Mouse (Mus musculus): ENCODE results near the gene Dxo. TPM values are rescaled to one million over a fixed set of nuclear protein-coding genes. Genes with fewer than 3 reads are reported as not detected.

Gene Dxo
- polyA plus RNA-seq, 1 experiment from 2014 or later, result 69.4 TPM

DNA sequence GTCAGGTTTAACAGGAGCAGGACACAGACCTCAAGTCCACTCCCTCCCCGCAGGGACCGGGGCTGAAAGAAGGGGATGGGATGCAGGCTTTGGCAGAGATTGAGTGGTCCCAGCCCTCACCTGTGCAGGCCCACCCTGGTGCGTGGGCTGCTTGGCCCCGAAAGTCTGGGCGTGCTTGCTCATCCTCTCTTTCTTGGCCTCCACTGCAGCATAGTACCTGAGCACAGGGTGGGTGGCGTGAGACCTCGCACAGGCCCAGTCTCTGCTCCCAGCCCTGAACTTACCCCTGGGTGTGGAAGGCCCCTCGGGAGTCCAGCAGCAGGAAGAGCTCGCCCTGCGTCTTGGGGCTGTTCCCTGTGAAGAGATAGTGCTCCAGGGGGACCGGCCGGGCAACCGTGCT is 8.1 kb downstream of the Dxo start:
- no peak overlapping the region for H3K9ac ChIP-seq (ENCODE audit: low read length)
- no peak overlapping the region for H3K4me3 ChIP-seq (ENCODE audit: low read depth, low read length)
- H3K4me1 ChIP-seq (ENCODE audit: control insufficient read depth, insufficient read depth, low read length), result peaks cover 4% of the 10 kb centered on the region
- no peak overlapping the region for H3K27ac ChIP-seq (ENCODE audit: low read depth, low read length)
- peaks cover 19% of the 10 kb centered on the region for H3K36me3 ChIP-seq (ENCODE audit: control insufficient read depth, insufficient read depth, low read length)
- no peaks in the 10 kb centered on the region for H3K27me3 ChIP-seq (ENCODE audit: control insufficient read depth, insufficient read depth, low read length)
- DNase-seq (ENCODE audit: low spot score), result no peak
- 94% methylated on average over 13 of the region's 13 CpGs for WGBS
- H3K9me3 ChIP-seq (ENCODE audit: control insufficient read depth, low read length), result no peaks in the 10 kb centered on the region
- H3K4me2 ChIP-seq (ENCODE audit: low read depth), result no peak overlapping the region
- ATAC-seq (ENCODE audit: insufficient read depth, low FRiP score, low TSS enrichment), result no peak

DNA sequence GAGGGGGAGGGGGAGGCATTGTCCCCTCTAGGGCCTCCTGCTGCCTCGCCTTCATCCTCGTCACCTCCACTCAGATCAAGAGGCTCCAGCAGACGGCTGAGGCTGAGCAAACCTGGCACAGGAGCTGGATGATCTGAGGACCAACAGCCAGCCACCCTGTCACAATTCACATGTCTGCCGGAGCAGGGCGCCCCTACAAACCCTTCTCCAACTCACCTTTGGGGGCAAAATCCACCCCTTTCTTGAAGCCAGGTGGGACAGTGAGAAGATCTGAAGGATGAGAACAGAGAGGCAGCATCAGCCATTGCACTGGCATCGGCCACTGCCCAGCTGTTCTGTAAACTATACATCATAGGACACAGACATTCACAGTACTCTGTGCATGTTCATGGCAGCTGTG is 10.4 kb downstream of the Dxo start:
- no peak overlapping the region for H3K9ac ChIP-seq (ENCODE audit: low read length)
- H3K27me3 ChIP-seq (ENCODE audit: control insufficient read depth, insufficient read depth, low read length), result no peaks in the 10 kb centered on the region
- no peak overlapping the region for H3K4me2 ChIP-seq (ENCODE audit: low read depth)
- no peak overlapping the region for H3K4me3 ChIP-seq (ENCODE audit: low read depth, low read length)
- no peaks in the 10 kb centered on the region for H3K9me3 ChIP-seq (ENCODE audit: control insufficient read depth, low read length)
- peaks cover 12% of the 10 kb centered on the region for H3K36me3 ChIP-seq (ENCODE audit: control insufficient read depth, insufficient read depth, low read length)
- H3K27ac ChIP-seq (ENCODE audit: low read depth, low read length), result no peak overlapping the region
- DNase-seq (ENCODE audit: low spot score) (no peak), ATAC-seq (ENCODE audit: insufficient read depth, low FRiP score, low TSS enrichment) (no peak)
- WGBS, result 90% methylated on average over 6 of the region's 6 CpGs
- peaks cover 9% of the 10 kb centered on the region for H3K4me1 ChIP-seq (ENCODE audit: control insufficient read depth, insufficient read depth, low read length)

DNA sequence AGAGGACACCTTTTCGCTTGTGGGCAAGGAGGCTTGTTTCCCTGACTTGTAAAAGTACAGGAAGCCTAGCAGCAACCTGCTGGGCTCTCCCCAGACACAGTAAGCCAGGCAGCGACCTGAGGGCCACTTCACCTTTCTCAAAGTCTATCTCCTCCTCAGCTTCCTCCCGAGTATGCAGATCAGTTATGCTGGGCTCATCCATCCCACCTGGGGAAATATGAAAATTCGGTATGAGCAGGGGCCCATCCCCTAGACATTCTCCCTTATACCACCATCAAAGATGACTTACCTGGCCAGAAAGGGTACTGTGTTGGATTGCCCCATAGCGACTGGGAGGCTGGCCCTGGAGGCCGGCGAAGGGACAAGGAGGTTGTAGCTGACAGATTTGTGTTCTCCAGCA is 10.8 kb downstream of the Dxo start:
- peaks cover 10% of the 10 kb centered on the region for H3K36me3 ChIP-seq (ENCODE audit: control insufficient read depth, insufficient read depth, low read length)
- no peak overlapping the region for H3K4me3 ChIP-seq (ENCODE audit: low read depth, low read length)
- H3K4me2 ChIP-seq (ENCODE audit: low read depth), result no peak overlapping the region
- no peak for ATAC-seq (ENCODE audit: insufficient read depth, low FRiP score, low TSS enrichment)
- no peak overlapping the region for H3K27ac ChIP-seq (ENCODE audit: low read depth, low read length)
- 93% methylated on average over 7 of the region's 7 CpGs for WGBS
- no peak overlapping the region for H3K9ac ChIP-seq (ENCODE audit: low read length)
- H3K9me3 ChIP-seq (ENCODE audit: control insufficient read depth, low read length), result no peaks in the 10 kb centered on the region
- H3K27me3 ChIP-seq (ENCODE audit: control insufficient read depth, insufficient read depth, low read length), result no peaks in the 10 kb centered on the region
- DNase-seq (ENCODE audit: low spot score), result no peak
- peaks cover 9% of the 10 kb centered on the region for H3K4me1 ChIP-seq (ENCODE audit: control insufficient read depth, insufficient read depth, low read length)

DNA sequence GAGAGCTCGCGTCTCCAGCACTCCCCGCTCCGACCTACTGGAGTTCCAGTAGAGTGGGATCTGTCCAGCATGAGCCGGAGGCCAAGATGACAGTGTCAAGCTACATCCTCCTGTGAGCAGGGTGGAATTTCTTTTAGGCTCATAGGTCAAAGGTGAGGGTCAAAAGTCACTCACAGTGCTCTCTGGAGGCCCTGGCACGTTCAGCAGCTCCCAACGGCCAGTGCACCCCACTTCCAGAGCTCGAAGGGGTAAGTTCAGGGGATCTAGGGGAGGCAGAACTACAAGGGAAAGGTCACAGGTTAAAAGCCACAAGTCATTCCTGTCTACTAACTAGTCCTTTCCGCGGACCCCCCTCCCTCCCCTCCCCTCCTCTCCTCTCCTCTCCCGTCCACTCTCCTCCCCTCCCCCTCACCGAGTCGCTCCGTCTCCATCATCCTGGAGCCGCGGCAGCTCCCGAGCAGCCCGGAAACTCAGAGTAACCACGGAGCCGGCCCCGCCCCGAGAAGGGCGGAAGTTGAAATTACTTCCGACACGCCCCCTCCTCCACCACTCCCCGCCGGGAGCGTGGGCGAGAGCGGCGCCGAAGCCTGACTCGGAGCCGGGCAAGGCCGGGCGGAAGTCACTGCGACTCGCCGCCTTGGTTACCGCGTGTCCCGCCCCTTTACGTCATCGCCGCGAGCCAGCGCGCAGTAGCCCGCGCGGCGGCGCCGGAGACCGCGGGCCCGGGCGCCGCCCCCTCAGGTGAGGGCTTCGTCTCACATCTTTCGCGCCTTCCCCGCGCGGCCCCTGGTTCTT is 13.1 kb downstream of the Dxo start, which contains the start of the genes Skiv2l and Nelfe:
Skiv2l (minus strand) TSS at position 489 of the 795 bp plus-strand sequence.
Nelfe (plus strand) TSS at position 670 of the 795 bp plus-strand sequence.
- Histone ChIP-seq H3K9me3 (ENCODE audit: control insufficient read depth, low read length) (no peaks in the 10 kb centered on the region), H3K4me2 (ENCODE audit: low read depth) (peak within 1 kb of the TSS; percentile 86), H3K27ac (ENCODE audit: low read depth, low read length) (no peak within 1 kb of the TSS), H3K27me3 (ENCODE audit: control insufficient read depth, insufficient read depth, low read length) (no peaks in the 10 kb centered on the region), H3K36me3 (ENCODE audit: control insufficient read depth, insufficient read depth, low read length) (peaks cover 9% of the 10 kb centered on the region), H3K4me3 (ENCODE audit: low read depth, low read length) (peak within 1 kb of the TSS; percentile 68), H3K9ac (ENCODE audit: low read length) (peak within 1 kb of the TSS; percentile 76), H3K4me1 (ENCODE audit: control insufficient read depth, insufficient read depth, low read length) (peaks cover 9% of the 10 kb centered on the region)
- peak; percentile 99 for DNase-seq (ENCODE audit: low spot score)
- 1% methylated on average over 64 of the region's 65 CpGs for WGBS
- peak; percentile 97 for ATAC-seq (ENCODE audit: insufficient read depth, low FRiP score, low TSS enrichment)

DNA sequence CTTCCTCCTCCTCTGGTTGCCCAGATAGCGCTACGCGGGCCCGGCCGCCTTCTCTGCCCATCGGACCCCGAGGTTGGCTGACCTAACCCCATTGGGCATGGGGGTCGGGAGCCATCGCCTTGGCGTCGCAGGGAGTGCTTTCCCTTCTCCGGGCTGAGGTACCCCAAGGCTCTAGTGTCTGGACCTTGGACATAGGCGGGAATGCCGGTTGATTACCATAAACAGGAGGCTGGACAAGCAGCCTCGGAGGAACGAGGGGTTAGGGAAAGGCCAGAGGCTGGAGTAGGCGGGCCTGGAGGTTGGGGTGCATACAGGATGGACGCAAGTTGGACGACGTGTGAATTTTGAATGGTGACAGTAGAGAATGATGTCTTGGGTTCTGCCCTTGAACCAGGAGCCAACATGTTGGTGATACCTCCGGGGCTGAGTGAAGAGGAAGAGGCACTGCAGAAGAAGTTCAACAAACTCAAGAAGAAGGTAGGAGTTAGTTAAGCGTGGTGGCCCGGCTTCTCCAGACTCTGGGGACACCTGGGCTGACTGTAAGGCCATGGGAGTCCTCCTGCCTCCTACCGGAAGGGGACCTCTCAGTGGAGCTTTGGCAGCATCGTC is 13.8 kb downstream of the Dxo start:
- Histone ChIP-seq H3K4me2 (ENCODE audit: low read depth) (peak overlapping the region; percentile 71), H3K27me3 (ENCODE audit: control insufficient read depth, insufficient read depth, low read length) (no peaks in the 10 kb centered on the region), H3K9me3 (ENCODE audit: control insufficient read depth, low read length) (no peaks in the 10 kb centered on the region), H3K36me3 (ENCODE audit: control insufficient read depth, insufficient read depth, low read length) (peaks cover 9% of the 10 kb centered on the region), H3K27ac (ENCODE audit: low read depth, low read length) (no peak overlapping the region), H3K4me1 (ENCODE audit: control insufficient read depth, insufficient read depth, low read length) (peaks cover 9% of the 10 kb centered on the region), H3K4me3 (ENCODE audit: low read depth, low read length) (peak overlapping the region; percentile 68), H3K9ac (ENCODE audit: low read length) (peak overlapping the region; percentile 76)
- 1% methylated on average over 25 of the region's 25 CpGs for WGBS
- DNase-seq (ENCODE audit: low spot score) (no peak), ATAC-seq (ENCODE audit: insufficient read depth, low FRiP score, low TSS enrichment) (no peak)

DNA sequence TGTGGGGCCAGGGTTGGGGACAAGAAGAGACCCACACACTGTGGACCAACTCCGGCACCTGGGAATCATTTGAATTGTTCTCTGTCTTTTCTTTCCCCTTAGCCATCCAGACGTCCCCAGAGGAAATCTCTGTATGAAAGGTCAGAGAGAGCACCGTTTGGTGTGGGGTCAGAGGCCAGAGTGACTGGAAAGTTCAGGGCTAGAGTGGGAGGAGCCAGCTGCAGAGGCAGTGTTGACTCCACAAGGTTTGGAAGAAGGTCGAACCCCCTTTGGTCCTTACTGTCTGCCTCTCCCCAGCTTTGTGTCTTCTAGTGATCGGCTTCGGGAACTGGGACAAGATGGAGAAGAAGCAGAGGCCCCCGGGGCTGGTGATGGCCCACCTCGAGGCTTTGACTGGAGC is 16.7 kb downstream of the Dxo start:
- 76% methylated on average over 8 of the region's 8 CpGs for WGBS
- no peak for ATAC-seq (ENCODE audit: insufficient read depth, low FRiP score, low TSS enrichment)
- H3K9me3 ChIP-seq (ENCODE audit: control insufficient read depth, low read length), result no peaks in the 10 kb centered on the region
- H3K4me1 ChIP-seq (ENCODE audit: control insufficient read depth, insufficient read depth, low read length), result peaks cover 9% of the 10 kb centered on the region
- no peak overlapping the region for H3K4me2 ChIP-seq (ENCODE audit: low read depth)
- H3K27me3 ChIP-seq (ENCODE audit: control insufficient read depth, insufficient read depth, low read length), result no peaks in the 10 kb centered on the region
- H3K9ac ChIP-seq (ENCODE audit: low read length), result no peak overlapping the region
- no peak overlapping the region for H3K4me3 ChIP-seq (ENCODE audit: low read depth, low read length)
- H3K36me3 ChIP-seq (ENCODE audit: control insufficient read depth, insufficient read depth, low read length), result peaks cover 3% of the 10 kb centered on the region
- H3K27ac ChIP-seq (ENCODE audit: low read depth, low read length), result no peak overlapping the region
- no peak for DNase-seq (ENCODE audit: low spot score)

DNA sequence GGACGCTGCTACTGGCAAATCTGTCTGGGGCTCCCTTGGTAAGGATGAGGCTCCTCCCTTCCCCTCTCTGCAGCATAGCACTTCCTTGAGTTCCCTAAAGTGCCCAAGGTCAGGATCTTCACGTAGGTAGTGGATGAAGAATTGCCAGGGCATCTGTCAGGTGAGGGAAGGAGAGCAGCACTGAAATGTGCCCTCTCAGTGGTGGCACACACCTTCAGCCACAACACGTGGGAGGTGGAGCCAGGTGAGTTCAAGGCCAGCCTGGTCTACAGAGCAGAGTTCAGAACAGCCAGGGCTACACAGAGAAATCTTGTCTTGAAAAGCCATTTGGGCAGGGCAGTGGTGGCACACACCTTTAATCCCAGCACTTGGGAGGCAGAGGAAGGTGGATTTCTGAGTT is 17.9 kb downstream of the Dxo start:
- H3K36me3 ChIP-seq (ENCODE audit: control insufficient read depth, insufficient read depth, low read length), result peaks cover 3% of the 10 kb centered on the region
- H3K9ac ChIP-seq (ENCODE audit: low read length), result no peak overlapping the region
- H3K27me3 ChIP-seq (ENCODE audit: control insufficient read depth, insufficient read depth, low read length), result no peaks in the 10 kb centered on the region
- no peak overlapping the region for H3K27ac ChIP-seq (ENCODE audit: low read depth, low read length)
- DNase-seq (ENCODE audit: low spot score), result no peak
- 82% methylated on average over 3 of the region's 3 CpGs for WGBS
- no peaks in the 10 kb centered on the region for H3K9me3 ChIP-seq (ENCODE audit: control insufficient read depth, low read length)
- H3K4me2 ChIP-seq (ENCODE audit: low read depth), result no peak overlapping the region
- ATAC-seq (ENCODE audit: insufficient read depth, low FRiP score, low TSS enrichment), result no peak
- peaks cover 6% of the 10 kb centered on the region; the same call in 1 of the 2 replicates for H3K4me1 ChIP-seq (ENCODE audit: control insufficient read depth, insufficient read depth, low read length)
- H3K4me3 ChIP-seq (ENCODE audit: low read depth, low read length), result no peak overlapping the region

DNA sequence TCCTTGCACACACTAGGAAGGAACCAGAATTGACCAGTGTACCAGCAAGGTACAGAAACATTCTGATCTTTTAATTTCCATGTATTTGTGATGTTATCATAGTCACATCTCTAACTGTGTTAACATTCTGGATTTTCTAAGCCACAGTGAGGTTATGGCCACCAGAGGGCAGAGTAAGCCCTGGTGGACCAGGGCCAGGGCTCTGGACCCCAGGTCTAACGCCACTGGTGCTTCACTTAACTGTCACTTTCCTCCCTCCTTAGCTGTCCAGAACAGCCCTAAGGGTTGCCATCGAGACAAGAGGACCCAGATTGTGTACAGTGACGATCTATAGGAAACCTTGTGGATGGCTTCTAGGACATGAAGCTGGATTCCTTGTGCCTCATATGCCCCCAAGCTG is 19.0 kb downstream of the Dxo start:
- WGBS, result 51% methylated on average over 3 of the region's 3 CpGs
- Histone ChIP-seq H3K9ac (ENCODE audit: low read length) (no peak overlapping the region), H3K4me1 (ENCODE audit: control insufficient read depth, insufficient read depth, low read length) (peaks cover 5% of the 10 kb centered on the region; the same call in 1 of the 2 replicates), H3K4me2 (ENCODE audit: low read depth) (no peak overlapping the region), H3K36me3 (ENCODE audit: control insufficient read depth, insufficient read depth, low read length) (peaks cover 3% of the 10 kb centered on the region), H3K4me3 (ENCODE audit: low read depth, low read length) (no peak overlapping the region), H3K9me3 (ENCODE audit: control insufficient read depth, low read length) (no peaks in the 10 kb centered on the region), H3K27ac (ENCODE audit: low read depth, low read length) (no peak overlapping the region), H3K27me3 (ENCODE audit: control insufficient read depth, insufficient read depth, low read length) (no peaks in the 10 kb centered on the region)
- DNase-seq (ENCODE audit: low spot score), result peak; percentile 56
- no peak for ATAC-seq (ENCODE audit: insufficient read depth, low FRiP score, low TSS enrichment)

DNA sequence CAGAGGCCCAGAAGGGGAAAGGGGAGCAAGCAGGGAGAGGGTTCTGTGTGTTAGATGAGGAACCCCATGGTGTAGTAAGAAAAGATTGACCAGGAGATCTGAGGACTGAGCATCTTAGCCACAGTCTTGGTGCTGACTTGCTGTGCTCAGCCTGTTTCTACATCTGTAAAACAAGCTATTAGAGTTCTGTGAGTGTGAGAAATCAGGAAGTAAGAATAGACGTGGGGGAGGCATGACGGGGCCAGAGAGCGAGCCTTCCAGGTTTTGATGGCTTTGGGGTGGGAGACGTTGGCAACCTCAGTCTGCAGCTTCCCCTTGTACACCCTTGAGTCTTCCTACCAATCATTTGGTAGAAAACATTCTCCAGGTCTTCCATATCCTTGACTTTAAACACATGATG is 21.9 kb downstream of the Dxo start:
- Histone ChIP-seq H3K27ac (ENCODE audit: low read depth, low read length) (no peak overlapping the region), H3K9ac (ENCODE audit: low read length) (no peak overlapping the region), H3K36me3 (ENCODE audit: control insufficient read depth, insufficient read depth, low read length) (peaks cover 3% of the 10 kb centered on the region), H3K4me2 (ENCODE audit: low read depth) (no peak overlapping the region), H3K27me3 (ENCODE audit: control insufficient read depth, insufficient read depth, low read length) (no peaks in the 10 kb centered on the region), H3K9me3 (ENCODE audit: control insufficient read depth, low read length) (no peaks in the 10 kb centered on the region), H3K4me1 (ENCODE audit: control insufficient read depth, insufficient read depth, low read length) (no peaks in the 10 kb centered on the region), H3K4me3 (ENCODE audit: low read depth, low read length) (no peak overlapping the region)
- ATAC-seq (ENCODE audit: insufficient read depth, low FRiP score, low TSS enrichment) (no peak), DNase-seq (ENCODE audit: low spot score) (no peak)
- WGBS, result 91% methylated on average over 4 of the region's 4 CpGs

Data from neural tube, embryonic 11.5 days (tissue).